Mouse (Mus musculus): Measurements from ENCODE around the gene Ywhae.

DNA sequence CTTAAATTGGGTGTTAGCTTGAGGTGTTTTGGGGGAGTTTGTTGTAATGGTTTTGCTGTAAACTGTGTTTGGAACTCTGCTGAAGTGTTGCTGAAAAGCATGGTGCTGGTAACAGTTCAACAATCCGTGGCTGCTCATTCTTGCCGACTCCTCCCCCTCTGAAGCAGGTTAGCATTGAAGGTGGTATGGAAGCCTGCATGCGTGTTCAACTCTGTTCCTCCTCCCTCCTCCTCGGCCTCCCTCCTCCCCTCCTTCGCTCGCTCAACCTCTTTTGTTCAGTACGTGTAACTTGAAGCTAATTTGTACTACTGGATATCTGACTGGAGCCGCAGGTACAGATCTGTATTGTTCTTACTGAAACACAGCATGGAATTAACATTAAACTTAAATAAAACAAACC, 32.5 kb downstream of the Ywhae start:
- TF ChIP-seq CTCF (IDR thresholded peaks at IDR 0.05; ENCODE audit: extremely low read depth, insufficient read length, insufficient replicate concordance, low read depth, low read length) (no peak), POLR2A (IDR thresholded peaks at IDR 0.05; ENCODE audit: low read depth, low read length) (no peak)

Measured in small intestine, adult 2 months (tissue).